Mouse (Mus musculus) MEL (cell line): ENCODE data around the gene Rfx4. TPM values are rescaled to one million over a fixed set of nuclear protein-coding genes. Genes with fewer than 3 reads are reported as not detected.

ENCODE experiments used
- DNase-seq: peaks from one replicate; pipeline ENCODE4 v3.0.0; 2011; ENCODE audit warnings: low read depth, low spot score
- H3K27ac ChIP-seq: 2 replicates; pipeline ENCODE4 v1.5.1; 2012; ENCODE audit warnings: low read depth, mild to moderate bottlenecking, control low read depth, low read length, moderate library complexity; ENCODE audit not compliant: control insufficient read depth
- H3K27me3 ChIP-seq, 2 experiments: fragments of 150-350 bp in 1 of 2; sonication (generic) in 1 of 2; 2 replicates each; pipeline ENCODE4 v1.6.1; 2012; ENCODE audit warnings: low read length in 2 of 2, mild to moderate bottlenecking in 2 of 2, improper control_type of control experiment in 1 of 2, moderate library complexity in 1 of 2; ENCODE audit not compliant: insufficient read depth in 2 of 2, control insufficient read depth in 1 of 2
- H3K36me3 ChIP-seq, 2 experiments: 2 replicates each; pipeline ENCODE4 v1.6.1; 2012 to 2014; ENCODE audit warnings: low read length in 2 of 2, improper control_type of control experiment in 1 of 2, inconsistent platforms in 1 of 2, mild to moderate bottlenecking in 1 of 2; ENCODE audit not compliant: insufficient read depth in 2 of 2, control insufficient read depth in 1 of 2
- H3K4me1 ChIP-seq, 2 experiments: fragments of 150-350 bp in 1 of 2; sonication (generic) in 1 of 2; 2 replicates each; pipeline ENCODE4 v1.6.1; 2012; ENCODE audit warnings: low read length in 2 of 2, improper control_type of control experiment in 1 of 2, mild to moderate bottlenecking in 1 of 2; ENCODE audit not compliant: insufficient read depth in 2 of 2, control insufficient read depth in 1 of 2
- H3K4me3 ChIP-seq, 2 experiments: fragments of 150-350 bp in 1 of 2; sonication (generic) in 1 of 2; 2 replicates each; pipeline ENCODE4 v1.5.1; 2012; ENCODE audit warnings: low read depth in 2 of 2, low read length in 2 of 2, mild to moderate bottlenecking in 2 of 2, moderate library complexity in 2 of 2, control low read depth in 1 of 2, improper control_type of control experiment in 1 of 2; ENCODE audit not compliant: control insufficient read depth in 1 of 2, insufficient read depth in 1 of 2
- H3K79me2 ChIP-seq: 2 replicates; pipeline ENCODE4 v1.6.1; 2012; ENCODE audit warnings: mild to moderate bottlenecking, low read length, moderate library complexity; ENCODE audit not compliant: control insufficient read depth, poor library complexity, insufficient read depth
- H3K9ac ChIP-seq: 2 replicates; pipeline ENCODE4 v1.6.1; 2012; ENCODE audit warnings: low read depth, mild to moderate bottlenecking, control low read depth, low read length, moderate library complexity; ENCODE audit not compliant: control insufficient read depth, poor library complexity, severe bottlenecking
- H3K9me3 ChIP-seq: fragments of 150-350 bp; sonication (generic); replicated peaks from 2 replicates; pipeline ENCODE4 v1.6.1; 2012; ENCODE audit warnings: mild to moderate bottlenecking, low read length, improper control_type of control experiment, moderate library complexity; ENCODE audit not compliant: insufficient read depth
- BHLHE40 ChIP-seq: IDR thresholded peaks from 2 replicates; pipeline ENCODE4 v1.6.1; 2012; ENCODE audit warnings: low read depth, mild to moderate bottlenecking, inconsistent platforms, low read length, improper control_type of control experiment, borderline replicate concordance
- CTCF ChIP-seq, 3 experiments: IDR thresholded peaks in 2 of 3; conservative IDR thresholded peaks in 1 of 3; 2 replicates each; pipeline ENCODE4 v1.5.1; 2011 to 2012; ENCODE audit warnings: low read length in 3 of 3, low read depth in 2 of 3, mild to moderate bottlenecking in 2 of 3, improper control_type of control experiment in 1 of 3, inconsistent platforms in 1 of 3, mixed read lengths in 1 of 3, moderate library complexity in 1 of 3; ENCODE audit not compliant: control insufficient read depth in 1 of 3, insufficient read depth in 1 of 3, poor library complexity in 1 of 3, severe bottlenecking in 1 of 3
- EP300 ChIP-seq, 2 experiments: IDR thresholded peaks; 2 replicates each; pipeline ENCODE4 v1.6.1; 2011; ENCODE audit warnings: improper control_type of control experiment in 2 of 2, low read length in 2 of 2, low read depth in 1 of 2, mild to moderate bottlenecking in 1 of 2
- ETS1 ChIP-seq: IDR thresholded peaks from 2 replicates; pipeline ENCODE4 v1.6.1; 2012; ENCODE audit warnings: low read depth, mild to moderate bottlenecking, inconsistent platforms, low read length, improper control_type of control experiment, moderate library complexity
- GATA1 ChIP-seq: IDR thresholded peaks from 2 replicates; pipeline ENCODE4 v1.6.1; 2011; ENCODE audit warnings: low read depth, low read length, improper control_type of control experiment
- KAT2A ChIP-seq: conservative IDR thresholded peaks from 2 replicates; pipeline ENCODE4 v1.6.1; 2012; ENCODE audit warnings: low read depth, low read length, improper control_type of control experiment, inconsistent platforms
- MAX ChIP-seq: IDR thresholded peaks from 2 replicates; pipeline ENCODE4 v1.6.1; 2011; ENCODE audit warnings: low read length, improper control_type of control experiment
- MAZ ChIP-seq: IDR thresholded peaks from 2 replicates; pipeline ENCODE4 v1.6.1; 2012; ENCODE audit warnings: low read depth, mild to moderate bottlenecking, inconsistent platforms, low read length, improper control_type of control experiment
- MYC ChIP-seq: IDR thresholded peaks from 2 replicates; pipeline ENCODE4 v1.6.1; 2011; ENCODE audit warnings: low read depth, mild to moderate bottlenecking, low read length, improper control_type of control experiment, moderate library complexity
- NELFE ChIP-seq: IDR thresholded peaks from 2 replicates; pipeline ENCODE4 v1.6.1; 2011; ENCODE audit warnings: low read depth, low read length, improper control_type of control experiment
- NRF1 ChIP-seq: IDR thresholded peaks from 2 replicates; pipeline ENCODE4 v1.6.1; 2014; ENCODE audit warnings: low read depth, mild to moderate bottlenecking, inconsistent platforms, low read length, improper control_type of control experiment, moderate library complexity; ENCODE audit not compliant: poor library complexity, insufficient read depth, severe bottlenecking
- POLR2AphosphoS2 ChIP-seq: IDR thresholded peaks from 2 replicates; pipeline ENCODE4 v1.6.1; 2011; ENCODE audit warnings: low read length, improper control_type of control experiment
- POLR2AphosphoS5 ChIP-seq: IDR thresholded peaks from 2 replicates; pipeline ENCODE4 v1.6.1; 2012; ENCODE audit warnings: low read depth, borderline replicate concordance, mild to moderate bottlenecking, inconsistent platforms, low read length, moderate library complexity, mixed read lengths
- RAD21 ChIP-seq: IDR thresholded peaks from 2 replicates; pipeline ENCODE4 v1.6.1; 2011; ENCODE audit warnings: mild to moderate bottlenecking, low read depth, low read length, improper control_type of control experiment
- RCOR1 ChIP-seq: IDR thresholded peaks from 2 replicates; pipeline ENCODE4 v1.6.1; 2012; ENCODE audit warnings: low read depth, mild to moderate bottlenecking, inconsistent platforms, low read length, improper control_type of control experiment
- SMC3 ChIP-seq: IDR thresholded peaks from 2 replicates; pipeline ENCODE4 v1.6.1; 2011; ENCODE audit warnings: low read depth, low read length, improper control_type of control experiment
- TAL1 ChIP-seq: IDR thresholded peaks from 2 replicates; pipeline ENCODE4 v1.6.1; 2012; ENCODE audit warnings: mild to moderate bottlenecking, inconsistent platforms, low read length, moderate library complexity, mixed read lengths
- TCF12 ChIP-seq: IDR thresholded peaks from 2 replicates; pipeline ENCODE4 v1.6.1; 2014; ENCODE audit warnings: low read depth, mild to moderate bottlenecking, inconsistent platforms, low read length, improper control_type of control experiment, moderate library complexity
- ZC3H11A ChIP-seq: IDR thresholded peaks from 2 replicates; pipeline ENCODE4 v1.6.1; 2012; ENCODE audit warnings: low read depth, mild to moderate bottlenecking, inconsistent platforms, low read length, improper control_type of control experiment
- ZMIZ1 ChIP-seq: IDR thresholded peaks from 2 replicates; pipeline ENCODE4 v1.6.1; 2012; ENCODE audit warnings: low read depth, mild to moderate bottlenecking, inconsistent platforms, low read length, improper control_type of control experiment, moderate library complexity
- polyA plus RNA-seq, 2 experiments: library from polyadenylated mRNA; stranded (reverse) in 1 of 2; unstranded in 1 of 2; fragments of >175 nt in 1 of 2; fragments of >200 nt in 1 of 2; gene quantifications; 2 replicates each; pipeline versions ENCODE4 v1.2.1 to v1.2.4; 2012; ENCODE audit warnings: low replicate concordance in 2 of 2, low read depth in 1 of 2; ENCODE audit not compliant: insufficient read length in 2 of 2, insufficient read depth in 1 of 2, missing spikeins in 1 of 2
- total RNA-seq: library from RNA; depleted of rRNA; stranded (reverse); fragments of 300-350 nt; gene quantifications from 2 replicates; pipeline ENCODE4 v1.2.3, GENCODE M21; 2012

Rfx4 gene
- total and polyA plus RNA-seq, 3 experiments = not detected

- Histone ChIP-seq H3K4me3 (no peak overlapping the region), H3K9me3 (no peaks in the 10 kb centered on the region), H3K27ac (no peak overlapping the region), H3K27me3 (no peaks in the 10 kb centered on the region), H3K79me2 (no peaks in the 10 kb centered on the region), H3K9ac (no peak overlapping the region), H3K4me1 (no peaks in the 10 kb centered on the region), H3K36me3 (peaks cover 0 to 3% of the 10 kb centered on the region in 2 experiments; a peak in 1 of 4 replicates)
- no peak for DNase-seq
- TF ChIP-seq TAL1 = no peak
- TF ChIP-seq KAT2A = no peak
- no peak for TF ChIP-seq MYC
Measured at GRCm38 (mm10) chr10:84712532-84712931, 43.3 kb upstream of the Rfx4 start.

DNA sequence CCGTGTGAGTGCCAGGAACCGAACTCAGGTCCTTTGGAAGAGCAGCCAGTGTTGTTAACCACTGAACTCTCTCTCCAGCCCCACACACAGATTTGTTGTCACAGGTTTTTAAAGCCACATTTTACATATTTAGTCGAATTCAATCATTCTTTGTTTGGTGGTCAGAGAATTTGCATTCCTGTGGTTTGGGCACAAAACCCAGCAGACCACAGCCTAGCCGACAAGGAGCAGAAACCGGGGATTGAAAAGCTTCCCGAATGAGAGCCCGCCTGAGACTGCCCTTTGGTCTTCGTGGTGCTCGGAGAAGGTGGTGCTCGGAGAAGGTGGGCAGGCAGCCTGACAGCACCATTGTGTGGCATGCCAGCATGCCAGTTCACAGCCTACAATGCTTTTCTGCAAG is 42.8 kb upstream of the Rfx4 start:
- H3K27ac ChIP-seq = no peak overlapping the region
- H3K27me3 ChIP-seq = no peaks in the 10 kb centered on the region
- H3K9ac ChIP-seq = no peak overlapping the region
- H3K4me1 ChIP-seq = no peaks in the 10 kb centered on the region
- no peak for DNase-seq
- 0 out of 4 replicates have a peak, but pooled peaks cover 0 to 2% of the 10 kb centered on the region in 2 experiments for H3K36me3 ChIP-seq
- H3K79me2 ChIP-seq = no peaks in the 10 kb centered on the region
- no peak for TF ChIP-seq RCOR1
- TF ChIP-seq ZMIZ1 = no peak
- TF ChIP-seq GATA1 = no peak
- no peak for TF ChIP-seq MYC
- no peak for TF ChIP-seq POLR2AphosphoS5
- TF ChIP-seq CTCF (IDR thresholded peaks at IDR 0.05 in 2 of 3, conservative IDR thresholded peaks at IDR 0.05 in 1 of 3; ENCODE audit: control insufficient read depth in 1 of 3, insufficient read depth in 1 of 3, low read depth in 2 of 3, low read length in 3 of 3, poor library complexity in 1 of 3, severe bottlenecking in 1 of 3) = no peak
- no peak for TF ChIP-seq BHLHE40
- no peak for TF ChIP-seq ZC3H11A
- no peak for TF ChIP-seq TCF12
- TF ChIP-seq RAD21 = no peak
- TF ChIP-seq NRF1 = no peak
- TF ChIP-seq ETS1 = no peak
- TF ChIP-seq MAX = no peak
- TF ChIP-seq POLR2AphosphoS2 = no peak
- no peak for TF ChIP-seq MAZ
- TF ChIP-seq EP300 (IDR thresholded peaks at IDR 0.05; ENCODE audit: low read depth in 1 of 2, low read length in 2 of 2) = no peak
- TF ChIP-seq SMC3 = no peak
- no peak for TF ChIP-seq NELFE
- H3K4me3 ChIP-seq = no peak overlapping the region
- no peaks in the 10 kb centered on the region for H3K9me3 ChIP-seq
